ENCODE assay signal across 9 mouse cellular contexts in the genomic region with DNA sequence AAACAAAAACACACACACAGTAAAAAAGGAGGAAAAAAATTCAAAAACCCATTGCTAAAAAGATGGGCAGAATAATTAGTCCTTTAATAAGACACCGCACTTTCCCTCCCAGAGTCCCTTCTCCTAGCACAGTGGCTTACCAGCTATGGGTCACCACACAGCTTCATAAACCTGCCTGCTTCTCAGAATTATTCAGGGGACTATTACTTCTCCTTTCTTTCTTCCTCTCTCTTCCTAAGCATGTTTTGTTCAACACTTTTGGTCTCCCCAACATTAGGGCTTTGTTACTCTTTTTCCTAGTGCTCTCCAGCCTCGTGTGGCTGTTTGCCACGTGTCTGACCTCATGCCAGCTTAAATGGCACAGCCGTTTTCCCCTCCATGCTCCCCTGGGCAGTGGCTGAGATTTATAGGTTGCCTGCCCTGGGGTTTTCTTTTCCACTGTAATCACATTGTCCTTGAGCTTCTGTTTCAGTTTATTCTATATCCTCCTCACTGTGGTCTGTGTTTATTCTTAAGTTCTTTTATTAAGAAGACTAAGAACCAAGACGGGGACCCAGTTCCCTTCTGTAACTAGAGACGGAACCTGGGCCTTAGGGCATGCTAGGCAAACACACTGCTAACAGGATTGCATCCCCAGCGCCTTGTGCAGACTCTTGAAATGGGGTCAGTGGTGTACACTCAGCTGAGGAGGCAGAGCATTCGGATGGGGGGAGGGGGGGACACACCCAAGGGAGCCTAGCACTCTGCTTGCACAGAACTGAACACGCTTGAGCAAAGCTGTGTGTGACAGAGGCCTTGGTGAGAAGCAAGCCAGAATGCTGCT. TPM values are rescaled to one million over a fixed set of nuclear protein-coding genes. Genes with fewer than 3 reads are reported as not detected.
DNase-seq lines count a peak whose midpoint lies in the region; ATAC-seq and TF ChIP-seq lines count a peak whose summit lies in the region.
"Had no signal": no experiment of that assay in that cellular context is flagged by ENCODE, and none has a peak within 500 bp of the region (broad histone marks: within the 10 kb centered on the region; RNA-seq: fewer than 3 reads in every experiment).

No protein-coding gene starts in this region.

- peaks cover 0 to 12% of the 10 kb centered on the region in 2 experiments; a peak in 2 of 4 replicates for H3K36me3 ChIP-seq in MEL (ENCODE audit: control insufficient read depth in 1 of 2, insufficient read depth in 2 of 2, low read length in 2 of 2)
- no peaks in the 10 kb centered on the region for H3K36me3 ChIP-seq in embryonic facial prominence, embryonic 11.5 days (replicated peaks; ENCODE audit: control insufficient read depth, insufficient read depth, low read depth, low read length)
- no peaks in the 10 kb centered on the region for H3K36me3 ChIP-seq in midbrain, embryonic 14.5 days (ENCODE audit: control insufficient read depth, insufficient read depth, low read length)
- no peaks in the 10 kb centered on the region for H3K36me3 ChIP-seq in forebrain, embryonic 11.5 days (ENCODE audit: control insufficient read depth, insufficient read depth, low read length)

- H3K27me3 ChIP-seq in MEL (ENCODE audit: control insufficient read depth in 1 of 2, insufficient read depth in 2 of 2, low read length in 2 of 2) = no peaks in the 10 kb centered on the region
- no peaks in the 10 kb centered on the region for H3K27me3 ChIP-seq in embryonic facial prominence, embryonic 11.5 days (ENCODE audit: control insufficient read depth, insufficient read depth, low read length)
- H3K27me3 ChIP-seq in midbrain, embryonic 14.5 days (ENCODE audit: control insufficient read depth, insufficient read depth, low read length) = no peaks in the 10 kb centered on the region
- no peaks in the 10 kb centered on the region for H3K27me3 ChIP-seq in forebrain, embryonic 11.5 days (ENCODE audit: control insufficient read depth, insufficient read depth, low read length)

- H3K9ac ChIP-seq in MEL (ENCODE audit: control insufficient read depth, low read depth, low read length, poor library complexity, severe bottlenecking) = no peak overlapping the region
- peak overlapping the region; percentile 7 for H3K9ac ChIP-seq in embryonic facial prominence, embryonic 11.5 days (replicated peaks; ENCODE audit: low read length)
- H3K9ac ChIP-seq in midbrain, embryonic 14.5 days (replicated peaks; ENCODE audit: low read length) = no peak overlapping the region
- no peak overlapping the region for H3K9ac ChIP-seq in forebrain, embryonic 11.5 days (ENCODE audit: low read length)

- no peak for TF ChIP-seq POLR2A in MEL (IDR thresholded peaks at IDR 0.05; ENCODE audit: control insufficient read depth in 1 of 2, insufficient read depth in 1 of 2, low read depth in 1 of 2, low read length in 2 of 2, poor library complexity in 1 of 2)

- TF ChIP-seq EP300 in MEL (IDR thresholded peaks at IDR 0.05; ENCODE audit: low read depth in 1 of 2, low read length in 2 of 2) = no peak

- H3K4me3 ChIP-seq in MEL (ENCODE audit: control insufficient read depth in 1 of 2, insufficient read depth in 1 of 2, low read depth in 2 of 2, low read length in 2 of 2) = no peak overlapping the region
- H3K4me3 ChIP-seq in embryonic facial prominence, embryonic 11.5 days (ENCODE audit: low read depth, low read length) = no peak overlapping the region
- H3K4me3 ChIP-seq in midbrain, embryonic 14.5 days (replicated peaks; ENCODE audit: low read depth, low read length) = no peak overlapping the region
- H3K4me3 ChIP-seq in forebrain, embryonic 11.5 days (ENCODE audit: low read depth, low read length) = no peak overlapping the region
- H3K4me3 ChIP-seq: erythroblast, embryonic 14.5 days had no signal

- TF ChIP-seq CTCF in MEL (IDR thresholded peaks at IDR 0.05 in 2 of 3, conservative IDR thresholded peaks at IDR 0.05 in 1 of 3; ENCODE audit: control insufficient read depth in 1 of 3, insufficient read depth in 1 of 3, low read depth in 2 of 3, low read length in 3 of 3, poor library complexity in 1 of 3, severe bottlenecking in 1 of 3) = no peak

- no peak overlapping the region for H3K27ac ChIP-seq in MEL (ENCODE audit: control insufficient read depth, low read depth, low read length)
- no peak overlapping the region for H3K27ac ChIP-seq in embryonic facial prominence, embryonic 11.5 days (replicated peaks; ENCODE audit: low read depth, low read length)
- 0 out of 2 replicates have a peak overlapping the region, but pooled peaks have one; percentile 26 for H3K27ac ChIP-seq in midbrain, embryonic 14.5 days (replicated peaks; ENCODE audit: low read depth, low read length)
- no peak overlapping the region for H3K27ac ChIP-seq in forebrain, embryonic 11.5 days (ENCODE audit: low read depth, low read length)

- 0 out of 2 replicates have a peak, but pooled peaks have one; percentile 50 for ATAC-seq in embryonic facial prominence, embryonic 11.5 days (replicated peaks; ENCODE audit: insufficient number of reproducible peaks, low FRiP score, low TSS enrichment, low read depth)
- no peak for ATAC-seq in midbrain, embryonic 14.5 days (ENCODE audit: low FRiP score, low TSS enrichment)
- ATAC-seq in forebrain, embryonic 11.5 days (replicated peaks; ENCODE audit: low FRiP score) = no peak

- 35% methylated on average over 9 of the region's 9 CpGs for WGBS in embryonic facial prominence, embryonic 11.5 days
- WGBS in midbrain, embryonic 14.5 days = 39% methylated on average over 9 of the region's 9 CpGs
- WGBS in forebrain, embryonic 11.5 days = 56% methylated on average over 9 of the region's 9 CpGs

- no peak for TF ChIP-seq RAD21 in MEL (IDR thresholded peaks at IDR 0.05; ENCODE audit: low read depth, low read length)

- H3K4me1 ChIP-seq in MEL (ENCODE audit: control insufficient read depth in 1 of 2, insufficient read depth in 2 of 2, low read length in 2 of 2) = peaks cover 0 to 7% of the 10 kb centered on the region in 2 experiments; a peak in 3 of 4 replicates
- H3K4me1 ChIP-seq in embryonic facial prominence, embryonic 11.5 days (ENCODE audit: control insufficient read depth, insufficient read depth, low read length) = no peaks in the 10 kb centered on the region
- peaks cover 17% of the 10 kb centered on the region; the same call in 1 of the 2 replicates for H3K4me1 ChIP-seq in midbrain, embryonic 14.5 days (ENCODE audit: control insufficient read depth, insufficient read depth, low read length)
- H3K4me1 ChIP-seq in forebrain, embryonic 11.5 days (replicated peaks; ENCODE audit: control insufficient read depth, insufficient read depth, low read length) = 0 out of 2 replicates have a peak, but pooled peaks cover 2% of the 10 kb centered on the region

- peak; percentile 15 for DNase-seq in kidney, adult 18-20 months
- DNase-seq in kidney, adult 9 months = no peak
- DNase-seq in MEL (ENCODE audit: low read depth, low spot score) = peak; percentile 42
- DNase-seq in embryonic facial prominence, embryonic 11.5 days (ENCODE audit: low spot score) = peak; percentile 15
- no peak for DNase-seq in midbrain, embryonic 14.5 days
- DNase-seq in forebrain, embryonic 11.5 days (ENCODE audit: low spot score) = no peak
- DNase-seq in urinary bladder, postnatal 10 days (ENCODE audit: low spot score) = no peak
- DNase-seq: layer of hippocampus, adult 9-11 months had no signal

- H3K79me2 ChIP-seq in MEL (ENCODE audit: control insufficient read depth, insufficient read depth, low read length, poor library complexity) = no peaks in the 10 kb centered on the region

- H3K4me2 ChIP-seq in embryonic facial prominence, embryonic 11.5 days (ENCODE audit: low read depth, low read length) = no peak overlapping the region
- H3K4me2 ChIP-seq in midbrain, embryonic 14.5 days (ENCODE audit: low read length) = no peak overlapping the region
- no peak overlapping the region for H3K4me2 ChIP-seq in forebrain, embryonic 11.5 days (ENCODE audit: low read depth, low read length, severe bottlenecking)

- no peaks in the 10 kb centered on the region for H3K9me3 ChIP-seq in MEL (replicated peaks; ENCODE audit: insufficient read depth, low read length)
- no peaks in the 10 kb centered on the region for H3K9me3 ChIP-seq in embryonic facial prominence, embryonic 11.5 days (replicated peaks; ENCODE audit: control insufficient read depth, low read length)
- H3K9me3 ChIP-seq in midbrain, embryonic 14.5 days (ENCODE audit: control insufficient read depth, low read length) = no peaks in the 10 kb centered on the region
- no peaks in the 10 kb centered on the region for H3K9me3 ChIP-seq in forebrain, embryonic 11.5 days (ENCODE audit: control insufficient read depth, low read length)

TF ChIP-seq in MEL, 35 proteins besides CTCF, POLR2A, EP300 and RAD21:
- TF ChIP-seq NRF1 (IDR thresholded peaks at IDR 0.05; ENCODE audit: insufficient read depth, low read depth, low read length, poor library complexity, severe bottlenecking) = no peak
- no peak for TF ChIP-seq GABPA (IDR thresholded peaks at IDR 0.05; ENCODE audit: low read depth, low read length)
- TF ChIP-seq USF2 (IDR thresholded peaks at IDR 0.05; ENCODE audit: borderline replicate concordance in 1 of 2, insufficient read depth in 1 of 2, low read depth in 1 of 2, low read length in 2 of 2) = no peak
- TF ChIP-seq KAT2A (conservative IDR thresholded peaks at IDR 0.05; ENCODE audit: low read depth, low read length) = no peak
- no peak for TF ChIP-seq CHD2 (IDR thresholded peaks at IDR 0.05; ENCODE audit: low read length)
- no peak for TF ChIP-seq TAL1 (IDR thresholded peaks at IDR 0.05; ENCODE audit: low read length)

RNA-seq across cellular contexts. Expression of a gene that starts 54.2 kb away (rescaled TPM):
- total RNA-seq in MEL (2012; rRNA removed) = 17.4 and 19.9 TPM in 2 replicates
- polyA plus RNA-seq in MEL (2012; ENCODE audit: insufficient read depth in 1 of 2, insufficient read length in 2 of 2, low read depth in 1 of 2, low replicate concordance in 2 of 2, missing spikeins in 1 of 2) = 10 to 100 TPM in 1 of 2 experiments, not detected in 1; 17.8 TPM
- polyA plus RNA-seq in embryonic facial prominence, embryonic 11.5 days (2014; fragmentation: Nextera tagmentation; extraction: Ambion mirVana) = 13.3 and 14.2 TPM in 2 replicates
- 9.6 and 10.9 TPM in 2 replicates for polyA plus RNA-seq in midbrain, embryonic 14.5 days (2014; fragmentation: Nextera tagmentation; extraction: Ambion mirVana)
- 15.2 and 18.2 TPM in 2 replicates for polyA plus RNA-seq in forebrain, embryonic 11.5 days (2014; fragmentation: Nextera tagmentation; extraction: Ambion mirVana)

Comparison
In these comparisons a context has a peak if more than half of its experiments do, and no peak if none do; other contexts are left out.
1. DNase-seq: peak in kidney, adult 18-20 months (single experiment), MEL (single experiment) and embryonic facial prominence, embryonic 11.5 days (single experiment); none in kidney, adult 9 months (single experiment), midbrain, embryonic 14.5 days (single experiment), forebrain, embryonic 11.5 days (single experiment) and urinary bladder, postnatal 10 days (single experiment).